Mouse (Mus musculus): ENCODE measurements around the gene Flrt2.

- TF ChIP-seq CTCF (IDR thresholded peaks at IDR 0.05; ENCODE audit: insufficient read depth, low read length) (no peak), POLR2A (IDR thresholded peaks at IDR 0.05; ENCODE audit: borderline replicate concordance, extremely low read depth, low read depth, low read length) (no peak)
These were observed 46.6 kb downstream of the Flrt2 start for GRCm38 (mm10) chr12:95738491-95739135.

Data from lung, adult 2 months (tissue).